Mouse (Mus musculus): ENCODE measurements around the gene Itgax.

Itgax gene

GRCm38 (mm10) chr7:128164001-128164400 is 34.7 kb downstream of the Itgax start:
- DNase-seq = no peak

GRCm38 (mm10) chr7:128166391-128166790 is 37.0 kb downstream of the Itgax start:
- DNase-seq = no peak

- no peak for DNase-seq
These were observed 40.6 kb downstream of the Itgax start for GRCm38 (mm10) chr7:128169996-128170395.

- DNase-seq = no peak
These were observed 49.0 kb downstream of the Itgax start for GRCm38 (mm10) chr7:128178385-128178784.

- peak; percentile 57 for DNase-seq
These were observed 50.8 kb downstream of the Itgax start for GRCm38 (mm10) chr7:128180126-128180525.

GRCm38 (mm10) chr7:128180546-128180945 is 51.2 kb downstream of the Itgax start:
- DNase-seq = peak; percentile 56

- peak; percentile 65 for DNase-seq
These were observed 52.3 kb downstream of the Itgax start for GRCm38 (mm10) chr7:128181691-128182090.

Data from thymus, postnatal 4 days (tissue).